Mouse (Mus musculus) common myeloid progenitor, adult 5-6 weeks (primary cell): ENCODE data around the gene Stk32c. TPM values are rescaled to one million over a fixed set of nuclear protein-coding genes. Genes with fewer than 3 reads are reported as not detected.

Source experiments
- ATAC-seq: replicated peaks from 2 replicates; pipeline ENCODE4 v1.8.0; 2016; ENCODE audit warnings: low read depth, mild to moderate bottlenecking, moderate TSS enrichment, inconsistent platforms; ENCODE audit not compliant: poor library complexity, severe bottlenecking
- total RNA-seq: library from RNA; stranded (forward); fragments of 200-1000, 187-1606 nt; gene quantifications from 2 replicates; pipeline ENCODE4 v1.2.3, GENCODE M21; 2017

The Stk32c gene
- total RNA-seq, 1 experiment from 2014 or later: not detected

DNA sequence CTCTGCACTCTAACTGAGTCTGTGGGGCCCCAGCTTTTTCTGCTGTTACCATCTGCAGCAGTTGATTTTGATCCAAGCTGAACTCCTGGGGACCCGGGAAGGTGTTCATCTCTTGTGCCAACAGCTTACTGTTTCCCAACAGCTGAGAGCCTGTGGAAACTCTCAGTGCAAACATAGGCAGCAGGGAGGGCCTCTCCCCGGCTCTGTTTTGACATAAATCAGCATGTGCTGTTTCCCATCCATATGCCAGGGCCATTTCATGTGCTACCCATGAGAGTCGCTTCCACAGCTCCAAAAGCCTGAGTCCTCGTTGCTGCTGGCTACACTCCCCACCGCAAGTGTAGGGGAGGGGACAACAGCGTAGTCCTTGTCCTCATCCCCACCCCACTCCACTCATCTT lies 134.9 kb downstream of the Stk32c start:
- no peak for ATAC-seq

GRCm38 (mm10) chr7:139077283-139077682 lies 135.8 kb downstream of the Stk32c start:
- ATAC-seq: no peak

DNA sequence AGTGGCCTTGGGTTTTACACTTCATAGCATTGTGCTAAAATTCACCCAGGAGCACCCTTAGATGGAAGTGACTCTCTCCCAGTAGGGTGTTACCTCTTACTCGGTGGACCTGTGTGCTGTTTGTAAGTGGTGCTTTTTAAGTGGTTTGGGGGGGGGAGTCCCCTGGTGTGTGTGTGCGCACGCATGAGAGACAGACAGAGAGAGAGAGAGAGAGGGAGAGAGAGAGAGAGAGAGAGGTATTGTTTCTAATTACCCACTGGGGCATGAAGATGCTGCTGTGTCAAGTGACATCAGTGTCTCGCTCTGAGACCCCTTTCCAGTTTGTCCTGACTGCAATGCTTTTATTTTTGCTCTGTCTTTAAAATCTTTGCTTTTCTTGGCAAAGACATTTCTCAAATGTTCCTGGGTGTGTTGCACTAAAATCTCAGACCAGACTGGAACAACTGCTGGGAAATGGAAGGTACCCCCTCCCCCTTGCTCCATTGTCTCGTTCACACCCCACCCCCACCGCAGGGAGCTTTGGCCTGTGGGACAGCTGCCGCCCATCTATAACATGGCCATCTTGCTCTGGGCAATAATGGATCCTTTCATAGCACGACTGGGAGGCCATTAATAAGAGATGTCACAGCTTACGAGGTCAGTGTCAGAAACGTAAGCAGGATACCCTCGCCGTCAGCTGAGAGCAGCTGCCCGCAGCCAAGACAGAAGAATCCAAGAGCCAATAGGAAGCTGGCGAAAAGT lies 137.9 kb downstream of the Stk32c start:
- ATAC-seq: no peak

DNA sequence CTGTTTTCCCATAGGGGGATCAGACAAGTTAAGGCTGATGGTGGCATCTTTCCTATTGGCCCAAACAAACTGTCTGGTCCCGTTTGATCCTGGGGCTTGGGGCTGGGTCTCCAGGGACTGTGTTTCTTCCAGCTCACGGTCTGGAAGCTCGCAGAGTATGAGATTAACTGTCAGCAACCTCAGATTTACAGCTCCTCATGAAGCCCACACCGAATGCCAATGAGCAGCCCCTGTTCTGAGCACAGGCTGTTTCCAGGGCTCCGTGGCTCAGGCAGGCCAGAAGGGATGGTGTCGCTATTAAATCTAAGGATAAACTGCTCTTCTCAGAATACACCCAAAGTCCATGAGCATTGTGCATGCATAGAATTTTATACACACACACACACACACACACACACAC lies 138.9 kb downstream of the Stk32c start:
- ATAC-seq: no peak

GRCm38 (mm10) chr7:139068182-139068623 lies 144.9 kb downstream of the Stk32c start:
- ATAC-seq: peak; percentile 87

DNA sequence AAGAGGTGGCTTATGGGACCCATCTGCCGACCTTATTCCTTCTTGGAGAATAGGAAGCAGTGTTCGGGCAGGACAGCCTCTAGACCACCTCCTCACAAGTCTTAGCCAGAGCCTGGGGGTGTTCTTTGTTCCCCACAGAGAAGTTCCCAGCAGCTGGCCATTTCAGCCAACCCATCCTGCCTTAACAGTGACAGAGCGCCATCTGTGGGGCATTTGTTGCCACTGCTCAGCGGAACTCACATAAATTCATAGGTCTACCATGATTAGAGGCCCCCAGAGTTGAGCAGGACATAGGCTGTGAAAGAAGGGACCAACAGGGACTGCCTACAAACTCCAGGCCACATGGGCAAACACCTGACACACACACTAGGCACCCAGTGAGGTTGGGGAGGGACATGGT lies 149.7 kb downstream of the Stk32c start:
- peak; percentile 43; the same call in 1 of the 2 replicates for ATAC-seq

Other genes starting within 250 kb of the Stk32c start
- not detected in 2 replicates for gene Dpysl4, start 127.3 kb downstream of the Stk32c start, total RNA-seq
- 1.3 and 3.0 TPM in 2 replicates for gene Lrrc27, start 319 bp downstream of the Stk32c start, total RNA-seq
- 3.8 TPM in 2 replicates for gene Pwwp2b, start 35.2 kb upstream of the Stk32c start, total RNA-seq
- gene Inpp5a, start 175.8 kb upstream of the Stk32c start, total RNA-seq: 3.3 and 6.3 TPM in 2 replicates